Mouse (Mus musculus): Measurements from ENCODE around the gene Styk1. TPM values are rescaled to one million over a fixed set of nuclear protein-coding genes. Genes with fewer than 3 reads are reported as not detected.

Gene Styk1
- polyA plus RNA-seq, 1 experiment from 2014 or later, result 2.1 TPM

DNA sequence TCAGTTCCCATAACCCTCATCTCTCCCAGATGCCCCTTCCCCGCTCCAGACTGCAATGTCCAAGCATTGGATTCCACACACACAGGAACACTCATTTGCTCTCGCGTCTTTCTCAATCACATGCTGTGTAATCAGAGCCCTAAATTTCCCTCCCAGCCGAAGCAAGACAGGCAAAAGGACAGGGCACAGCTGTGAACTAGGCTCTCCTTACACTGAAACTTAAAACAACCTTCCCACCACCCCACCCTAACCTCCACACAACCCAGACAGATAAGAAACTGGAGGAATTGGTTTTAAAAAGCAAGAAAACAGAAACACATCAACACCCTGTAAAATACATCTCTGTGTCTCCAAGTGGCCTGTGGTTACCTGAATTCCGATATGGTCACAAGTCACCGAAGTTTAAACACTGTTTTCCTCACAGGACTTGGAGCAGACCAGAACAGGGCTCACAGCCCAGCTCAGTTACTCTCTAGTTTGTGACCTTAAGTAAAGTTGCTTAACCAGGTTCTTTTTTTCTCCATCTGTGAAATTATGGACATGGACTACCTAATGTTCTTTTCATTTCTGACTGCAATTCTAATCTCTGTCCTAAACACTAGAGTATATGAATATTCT lies 30.4 kb upstream of the Styk1 start:
- no peaks in the 10 kb centered on the region for H3K27me3 ChIP-seq
- H3K4me3 ChIP-seq, result no peak overlapping the region
- peaks cover 19% of the 10 kb centered on the region for H3K36me3 ChIP-seq
- peaks cover 46% of the 10 kb centered on the region for H3K4me1 ChIP-seq
- no peak overlapping the region for H3K27ac ChIP-seq
- WGBS, result 27% methylated on average over 6 of the region's 6 CpGs
- ATAC-seq (ENCODE audit: borderline replicate concordance, extremely low read depth, low FRiP score, low TSS enrichment), result no peak
- H3K9ac ChIP-seq, result no peak overlapping the region
- no peaks in the 10 kb centered on the region for H3K9me3 ChIP-seq
- H3K4me2 ChIP-seq, result no peak overlapping the region

DNA sequence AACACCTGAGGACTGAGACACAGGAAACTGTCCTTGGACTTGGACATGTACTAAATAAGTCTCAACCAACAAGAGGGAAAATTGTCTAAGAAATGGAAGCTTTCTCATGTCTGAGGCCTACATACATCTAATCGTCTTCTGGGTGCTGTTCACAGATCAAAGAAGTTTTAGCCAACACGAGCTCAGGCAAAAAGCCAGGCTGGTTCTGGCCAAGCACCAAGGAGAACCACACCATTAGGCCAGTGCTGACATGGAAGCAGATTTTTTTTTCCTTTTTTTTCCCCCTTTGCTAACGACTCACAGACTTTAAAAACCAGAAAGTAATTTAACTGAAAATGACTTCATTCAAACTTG lies 29.6 kb upstream of the Styk1 start:
- no peak overlapping the region for H3K27ac ChIP-seq
- H3K4me1 ChIP-seq, result peaks cover 46% of the 10 kb centered on the region
- peaks cover 24% of the 10 kb centered on the region for H3K36me3 ChIP-seq
- ATAC-seq (ENCODE audit: borderline replicate concordance, extremely low read depth, low FRiP score, low TSS enrichment), result no peak
- H3K27me3 ChIP-seq, result no peaks in the 10 kb centered on the region
- H3K4me3 ChIP-seq, result no peak overlapping the region
- no peak overlapping the region for H3K4me2 ChIP-seq
- H3K9ac ChIP-seq, result no peak overlapping the region
- H3K9me3 ChIP-seq, result no peaks in the 10 kb centered on the region
- 33% methylated on average over 3 of the region's 3 CpGs for WGBS

- H3K9ac ChIP-seq, result no peak overlapping the region
- H3K27me3 ChIP-seq, result no peaks in the 10 kb centered on the region
- H3K27ac ChIP-seq, result no peak overlapping the region
- H3K4me3 ChIP-seq, result no peak overlapping the region
- H3K4me1 ChIP-seq, result peaks cover 46% of the 10 kb centered on the region
- 45% methylated on average over 14 of the region's 14 CpGs for WGBS
- H3K36me3 ChIP-seq, result peaks cover 30% of the 10 kb centered on the region
- no peak for ATAC-seq (ENCODE audit: borderline replicate concordance, extremely low read depth, low FRiP score, low TSS enrichment)
- H3K4me2 ChIP-seq, result no peak overlapping the region
- H3K9me3 ChIP-seq, result no peaks in the 10 kb centered on the region
Measured at GRCm38 (mm10) chr6:131382232-131382983, 29.0 kb upstream of the Styk1 start.

- 90% methylated on average over 18 of the region's 18 CpGs for WGBS
- ATAC-seq (ENCODE audit: borderline replicate concordance, extremely low read depth, low FRiP score, low TSS enrichment), result no peak
Measured at GRCm38 (mm10) chr6:131378858-131379428, 25.5 kb upstream of the Styk1 start.

GRCm38 (mm10) chr6:131377378-131377777 lies 24.0 kb upstream of the Styk1 start:
- 92% methylated on average over 5 of the region's 5 CpGs for WGBS

More at GRCm38 (mm10) chr6:131378858-131379428, 25.5 kb upstream of the Styk1 start:
- Histone ChIP-seq H3K4me1 (peaks cover 17% of the 10 kb centered on the region), H3K4me2 (no peak overlapping the region), H3K36me3 (peaks cover 57% of the 10 kb centered on the region), H3K27ac (no peak overlapping the region), H3K9ac (no peak overlapping the region), H3K4me3 (no peak overlapping the region), H3K27me3 (no peaks in the 10 kb centered on the region), H3K9me3 (no peaks in the 10 kb centered on the region)

GRCm38 (mm10) chr6:131374594-131375340 lies 21.4 kb upstream of the Styk1 start:
- H3K9ac ChIP-seq, result no peak overlapping the region
- H3K27ac ChIP-seq, result no peak overlapping the region
- H3K4me1 ChIP-seq, result no peaks in the 10 kb centered on the region
- H3K27me3 ChIP-seq, result no peaks in the 10 kb centered on the region
- no peak for ATAC-seq (ENCODE audit: borderline replicate concordance, extremely low read depth, low FRiP score, low TSS enrichment)
- no peak overlapping the region for H3K4me2 ChIP-seq
- WGBS, result 79% methylated on average over 13 of the region's 13 CpGs
- H3K4me3 ChIP-seq, result no peak overlapping the region
- H3K36me3 ChIP-seq, result peaks cover 64% of the 10 kb centered on the region
- no peaks in the 10 kb centered on the region for H3K9me3 ChIP-seq

More at GRCm38 (mm10) chr6:131377378-131377777, 24.0 kb upstream of the Styk1 start:
- no peak overlapping the region for H3K4me3 ChIP-seq
- no peak overlapping the region for H3K27ac ChIP-seq
- H3K27me3 ChIP-seq, result no peaks in the 10 kb centered on the region
- no peak overlapping the region for H3K9ac ChIP-seq
- peaks cover 65% of the 10 kb centered on the region for H3K36me3 ChIP-seq
- no peaks in the 10 kb centered on the region for H3K9me3 ChIP-seq
- H3K4me2 ChIP-seq, result no peak overlapping the region
- peaks cover 2% of the 10 kb centered on the region; the same call in 1 of the 2 replicates for H3K4me1 ChIP-seq
- no peak for ATAC-seq (ENCODE audit: borderline replicate concordance, extremely low read depth, low FRiP score, low TSS enrichment)

DNA sequence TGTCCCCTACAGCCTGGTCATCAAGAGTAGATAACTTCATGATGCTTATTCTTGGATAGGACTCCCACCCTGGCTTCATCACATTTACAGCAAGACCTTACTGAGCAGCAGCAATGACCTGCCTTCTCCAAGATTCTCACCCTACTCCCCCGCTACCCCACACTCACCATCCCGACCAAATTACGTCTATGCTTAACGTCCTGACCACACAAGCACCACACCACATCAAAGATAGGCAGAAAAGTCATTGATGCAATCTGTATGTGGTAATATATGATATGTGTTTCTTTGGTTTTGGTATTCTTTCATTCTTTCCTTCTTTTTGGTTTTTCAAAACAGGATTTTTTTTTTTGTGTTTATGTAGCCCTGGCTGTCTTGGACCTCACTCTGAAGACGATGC lies 19.8 kb upstream of the Styk1 start:
- no peaks in the 10 kb centered on the region for H3K4me1 ChIP-seq
- no peak overlapping the region for H3K4me2 ChIP-seq
- H3K36me3 ChIP-seq, result peaks cover 60% of the 10 kb centered on the region
- H3K9ac ChIP-seq, result no peak overlapping the region
- no peak overlapping the region for H3K4me3 ChIP-seq
- no peak overlapping the region for H3K27ac ChIP-seq
- 90% methylated on average over 5 of the region's 5 CpGs for WGBS
- H3K27me3 ChIP-seq, result no peaks in the 10 kb centered on the region
- ATAC-seq (ENCODE audit: borderline replicate concordance, extremely low read depth, low FRiP score, low TSS enrichment), result no peak
- no peaks in the 10 kb centered on the region for H3K9me3 ChIP-seq

GRCm38 (mm10) chr6:131370767-131371166 lies 17.4 kb upstream of the Styk1 start:
- 90% methylated on average over 5 of the region's 5 CpGs for WGBS
- no peak overlapping the region for H3K4me2 ChIP-seq
- H3K9me3 ChIP-seq, result no peaks in the 10 kb centered on the region
- no peak for ATAC-seq (ENCODE audit: borderline replicate concordance, extremely low read depth, low FRiP score, low TSS enrichment)
- no peaks in the 10 kb centered on the region for H3K27me3 ChIP-seq
- H3K36me3 ChIP-seq, result peaks cover 61% of the 10 kb centered on the region
- H3K4me1 ChIP-seq, result no peaks in the 10 kb centered on the region
- no peak overlapping the region for H3K4me3 ChIP-seq
- no peak overlapping the region for H3K27ac ChIP-seq
- no peak overlapping the region for H3K9ac ChIP-seq

- H3K4me1 ChIP-seq, result no peaks in the 10 kb centered on the region
- H3K9ac ChIP-seq, result no peak overlapping the region
- H3K4me3 ChIP-seq, result no peak overlapping the region
- H3K36me3 ChIP-seq, result peaks cover 57% of the 10 kb centered on the region
- 77% methylated on average over 8 of the region's 8 CpGs for WGBS
- H3K9me3 ChIP-seq, result no peaks in the 10 kb centered on the region
- H3K27ac ChIP-seq, result no peak overlapping the region
- H3K4me2 ChIP-seq, result no peak overlapping the region
- no peaks in the 10 kb centered on the region for H3K27me3 ChIP-seq
- ATAC-seq (ENCODE audit: borderline replicate concordance, extremely low read depth, low FRiP score, low TSS enrichment), result no peak
Measured at GRCm38 (mm10) chr6:131369866-131370616, 16.6 kb upstream of the Styk1 start.

DNA sequence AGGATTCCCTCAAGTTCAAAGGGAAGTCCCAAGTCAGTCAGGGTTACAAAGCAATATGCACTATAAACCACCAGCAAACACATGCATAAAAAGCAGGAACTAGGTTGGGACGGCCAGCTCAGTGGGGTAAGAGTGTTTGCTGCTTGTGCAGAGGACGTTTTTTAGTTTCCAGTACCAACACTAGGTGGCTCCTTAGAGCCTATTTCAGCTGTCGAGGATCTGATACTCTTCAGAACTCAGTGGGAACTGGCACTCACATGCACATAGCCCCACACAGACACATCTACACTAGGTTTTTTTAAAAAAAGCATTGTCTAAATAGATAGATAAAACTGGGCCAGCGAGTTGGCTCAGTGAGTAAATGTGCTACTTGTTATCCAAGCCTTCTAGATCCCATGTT lies 13.7 kb upstream of the Styk1 start:
- Histone ChIP-seq H3K36me3 (peaks cover 55% of the 10 kb centered on the region), H3K9ac (no peak overlapping the region), H3K4me2 (no peak overlapping the region), H3K4me1 (no peaks in the 10 kb centered on the region), H3K27ac (no peak overlapping the region), H3K9me3 (no peaks in the 10 kb centered on the region), H3K4me3 (no peak overlapping the region), H3K27me3 (no peaks in the 10 kb centered on the region)
- ATAC-seq (ENCODE audit: borderline replicate concordance, extremely low read depth, low FRiP score, low TSS enrichment), result peak; percentile 67; the same call in 1 of the 2 replicates
- WGBS, result 37% methylated on average over 4 of the region's 4 CpGs

DNA sequence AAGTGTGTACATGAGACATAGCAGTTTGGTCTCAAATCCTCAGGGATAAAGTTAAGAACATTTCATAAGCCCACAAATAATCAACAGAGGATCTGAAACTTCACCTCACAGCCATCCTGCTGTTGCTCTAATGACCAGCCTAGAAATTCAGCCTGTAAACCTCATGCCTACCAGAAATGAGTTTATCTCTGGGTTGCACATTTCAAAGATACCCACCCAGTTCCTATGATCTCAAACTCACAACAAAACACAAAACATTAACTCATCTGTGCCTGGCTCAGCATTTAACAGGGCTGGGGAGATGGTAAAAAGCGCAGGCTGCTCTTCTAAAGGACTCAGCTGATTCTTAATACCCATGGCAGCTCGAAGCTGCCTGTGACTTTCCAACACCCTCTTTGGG lies 11.0 kb upstream of the Styk1 start:
- H3K4me3 ChIP-seq, result no peak overlapping the region
- ATAC-seq (ENCODE audit: borderline replicate concordance, extremely low read depth, low FRiP score, low TSS enrichment), result no peak
- H3K9ac ChIP-seq, result no peak overlapping the region
- peaks cover 48% of the 10 kb centered on the region for H3K36me3 ChIP-seq
- H3K27ac ChIP-seq, result no peak overlapping the region
- 89% methylated on average over 2 of the region's 2 CpGs for WGBS
- no peaks in the 10 kb centered on the region for H3K4me1 ChIP-seq
- no peak overlapping the region for H3K4me2 ChIP-seq
- H3K9me3 ChIP-seq, result no peaks in the 10 kb centered on the region
- H3K27me3 ChIP-seq, result no peaks in the 10 kb centered on the region

All from lung, embryonic 15.5 days (tissue).